Mouse (Mus musculus) ovary, adult 18-20 months (tissue): ENCODE measurements at regions not wholly inside any gene's neighbourhood (a gene's known extent, or its start where the extent isn't known, plus 50 kb on each side); places are given as distances from the start of the nearest gene placed in this dataset.

Experiments
- DNase-seq: peaks from one replicate; pipeline ENCODE4 v3.0.0; 2022; ENCODE audit warnings: low spot score, mixed read lengths

- DNase-seq: no peak
Observed at GRCm38 (mm10) chr2:171332826-171333225, 601.2 kb downstream of the Dok5 start.

GRCm38 (mm10) chr2:171331529-171331928 lies 599.9 kb downstream of the Dok5 start:
- DNase-seq: no peak

GRCm38 (mm10) chr2:171326909-171327308 lies 595.3 kb downstream of the Dok5 start:
- no peak for DNase-seq

GRCm38 (mm10) chr2:171308486-171308885 lies 576.9 kb downstream of the Dok5 start:
- no peak for DNase-seq

GRCm38 (mm10) chr2:171306000-171306399 lies 574.4 kb downstream of the Dok5 start:
- no peak for DNase-seq

- DNase-seq: no peak
Observed at GRCm38 (mm10) chr2:171298519-171298918, 566.9 kb downstream of the Dok5 start.

- no peak for DNase-seq
Observed at GRCm38 (mm10) chr2:171295603-171296002, 564.0 kb downstream of the Dok5 start.

- DNase-seq: no peak
Observed at GRCm38 (mm10) chr2:171292579-171292978, 561.0 kb downstream of the Dok5 start.

- no peak for DNase-seq
Observed at GRCm38 (mm10) chr2:171285719-171286394, 554.2 kb downstream of the Dok5 start.

- no peak for DNase-seq
Observed at GRCm38 (mm10) chr2:171280132-171280531, 548.5 kb downstream of the Dok5 start.

- no peak for DNase-seq
Observed at GRCm38 (mm10) chr2:171279319-171279718, 547.7 kb downstream of the Dok5 start.

- no peak for DNase-seq
Observed at GRCm38 (mm10) chr2:171253194-171253593, 521.6 kb downstream of the Dok5 start.

- no peak for DNase-seq
Observed at GRCm38 (mm10) chr2:171245391-171245790, 513.8 kb downstream of the Dok5 start.

GRCm38 (mm10) chr2:171242356-171242755 lies 510.7 kb downstream of the Dok5 start:
- no peak for DNase-seq

- no peak for DNase-seq
Observed at GRCm38 (mm10) chr2:171237276-171237960, 505.8 kb downstream of the Dok5 start.

- DNase-seq: no peak
Observed at GRCm38 (mm10) chr2:171232812-171233211, 501.2 kb downstream of the Dok5 start.

GRCm38 (mm10) chr2:171231288-171232050 lies 499.9 kb downstream of the Dok5 start:
- no peak for DNase-seq

- no peak for DNase-seq
Observed at GRCm38 (mm10) chr2:171230536-171230935, 498.9 kb downstream of the Dok5 start.

- DNase-seq: no peak
Observed at GRCm38 (mm10) chr2:171228229-171228628, 496.6 kb downstream of the Dok5 start.

- DNase-seq: no peak
Observed at GRCm38 (mm10) chr2:171213792-171214191, 482.2 kb downstream of the Dok5 start.

GRCm38 (mm10) chr2:171196472-171196871 lies 464.9 kb downstream of the Dok5 start:
- no peak for DNase-seq

GRCm38 (mm10) chr2:171192181-171192580 lies 460.6 kb downstream of the Dok5 start:
- no peak for DNase-seq
